Mouse (Mus musculus): ENCODE measurements around the gene Gata1. TPM values are rescaled to one million over a fixed set of nuclear protein-coding genes. Genes with fewer than 3 reads are reported as not detected.
A peak's percentile ranks its signal among the peaks of the same experiment; 100 is the strongest.
"Not testable (repeated sequence)": the region's sequence is repeated elsewhere in the genome, so short reads cannot be mapped to it uniquely, and the experiment has no call there.

The Gata1 gene
- total and polyA plus RNA-seq, 3 experiments: 0.21 to 0.43 (median 0.23) TPM

DNA sequence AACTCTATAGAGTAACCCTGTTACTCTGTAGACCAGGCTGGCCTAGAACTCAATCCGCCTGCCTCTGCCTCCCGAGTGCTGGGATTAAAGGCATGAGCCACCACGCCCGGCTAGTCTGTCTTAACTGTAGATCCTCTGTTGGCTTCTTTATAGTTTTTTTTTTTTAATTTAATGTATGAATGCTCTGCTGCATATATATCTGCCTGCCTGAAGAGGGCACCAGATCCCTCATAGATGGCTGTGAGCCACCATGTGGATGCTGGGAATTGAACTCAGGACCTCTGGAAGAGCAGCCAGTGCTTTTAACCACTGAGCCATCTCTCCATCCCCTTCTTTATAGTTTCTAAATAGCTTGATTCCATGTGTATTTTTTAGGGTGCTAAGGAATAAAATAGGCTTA is 31.5 kb upstream of the Gata1 start:
- H3K27ac ChIP-seq (ENCODE audit: insufficient read depth, low read depth); H3K4me1 ChIP-seq (ENCODE audit: control insufficient read depth in 1 of 2, insufficient read depth in 2 of 2); H3K79me2 ChIP-seq (replicated peaks; ENCODE audit: control insufficient read depth, extremely low read depth, insufficient read depth, poor library complexity, severe bottlenecking); H3K9ac ChIP-seq (ENCODE audit: insufficient read depth, low read depth); H3K36me3 ChIP-seq (replicated peaks in 1 of 2; ENCODE audit: control insufficient read depth in 1 of 2, insufficient read depth in 1 of 2, low read length in 1 of 2); in situ Hi-C loops (cut with MboI; ENCODE audit: low pct_ligation_motif_present, low pct_unique_long_range_greater_than_20kb, low sequenced_read_pairs); H3K27me3 ChIP-seq (replicated peaks); dilution Hi-C loops (cut with MboI; ENCODE audit: extremely low pct_ligation_motif_present, extremely low pct_unique_long_range_greater_than_20kb, low sequenced_read_pairs); H3K9me3 ChIP-seq (replicated peaks; ENCODE audit: low read length); H3K4me2 ChIP-seq (ENCODE audit: insufficient read depth, low read depth, poor library complexity, severe bottlenecking); H3K4me3 ChIP-seq (replicated peaks in 1 of 3; ENCODE audit: low read depth in 2 of 3, low read length in 2 of 3, poor library complexity in 1 of 3); DNase-seq (ENCODE audit: extremely low read depth): not testable (repeated sequence)
- TF ChIP-seq CTCF (conservative IDR thresholded peaks at IDR 0.05 in 1 of 2, IDR thresholded peaks at IDR 0.05 in 1 of 2; ENCODE audit: low read depth in 2 of 2, low read length in 2 of 2): peak in 1 of 2 experiments; percentile 24; a peak in 1 of 4 replicates
- TF ChIP-seq ZNF384 (IDR thresholded peaks at IDR 0.05; ENCODE audit: low read depth, low read length): 0 out of 2 replicates have a peak, but pooled peaks have one; percentile 11

DNA sequence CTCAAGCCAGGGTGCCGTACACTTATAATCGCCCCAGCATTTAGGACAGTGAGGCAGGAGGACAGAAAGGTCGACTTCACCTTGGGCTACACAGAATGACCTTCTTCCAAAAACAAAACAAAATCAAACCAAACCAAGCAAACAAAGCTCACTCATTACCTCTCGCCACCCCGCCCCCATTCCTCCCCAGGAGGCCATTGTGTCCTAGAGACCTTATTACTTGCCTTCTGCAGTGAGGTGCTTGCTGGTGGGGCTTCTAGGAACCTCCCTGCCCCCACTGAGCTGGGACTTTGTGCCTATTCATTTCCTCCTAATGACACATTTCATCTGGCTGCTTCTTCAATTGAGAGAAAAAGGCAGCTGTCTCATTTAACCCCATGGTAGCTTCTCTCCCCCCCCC is 30.7 kb upstream of the Gata1 start:
- Histone ChIP-seq H3K27me3 (replicated peaks) (no peaks in the 10 kb centered on the region), H3K36me3 (replicated peaks in 1 of 2; ENCODE audit: control insufficient read depth in 1 of 2, insufficient read depth in 1 of 2, low read length in 1 of 2) (no peaks in the 10 kb centered on the region), H3K4me3 (replicated peaks in 1 of 3; ENCODE audit: low read depth in 2 of 3, low read length in 2 of 3, poor library complexity in 1 of 3) (no peak overlapping the region), H3K9ac (ENCODE audit: insufficient read depth, low read depth) (no peak overlapping the region), H3K79me2 (replicated peaks; ENCODE audit: control insufficient read depth, extremely low read depth, insufficient read depth, poor library complexity, severe bottlenecking) (no peaks in the 10 kb centered on the region), H3K4me1 (ENCODE audit: control insufficient read depth in 1 of 2, insufficient read depth in 2 of 2) (peaks cover 0 to 2% of the 10 kb centered on the region in 2 experiments; a peak in 1 of 4 replicates), H3K4me2 (ENCODE audit: insufficient read depth, low read depth, poor library complexity, severe bottlenecking) (no peak overlapping the region), H3K9me3 (replicated peaks; ENCODE audit: low read length) (no peaks in the 10 kb centered on the region), H3K27ac (ENCODE audit: insufficient read depth, low read depth) (no peak overlapping the region)
- dilution Hi-C loops (cut with MboI; ENCODE audit: extremely low pct_ligation_motif_present, extremely low pct_unique_long_range_greater_than_20kb, low sequenced_read_pairs) (no loop called here), in situ Hi-C loops (cut with MboI; ENCODE audit: low pct_ligation_motif_present, low pct_unique_long_range_greater_than_20kb, low sequenced_read_pairs) (no loop called here)
- DNase-seq (ENCODE audit: extremely low read depth): no peak
- TF ChIP-seq CHD2 (IDR thresholded peaks at IDR 0.05; ENCODE audit: low read length) (no peak), HCFC1 (IDR thresholded peaks at IDR 0.05; ENCODE audit: low read depth, low read length) (no peak), MYC (IDR thresholded peaks at IDR 0.05; ENCODE audit: low read depth, low read length) (no peak), ELF1 (IDR thresholded peaks at IDR 0.05; ENCODE audit: low read depth, low read length) (no peak), MEF2A (IDR thresholded peaks at IDR 0.05; ENCODE audit: borderline replicate concordance, low read depth, low read length) (no peak), ZMIZ1 (IDR thresholded peaks at IDR 0.05; ENCODE audit: low read depth, low read length) (no peak), IRF4 (IDR thresholded peaks at IDR 0.05; ENCODE audit: low read depth, low read length) (no peak), JUN (IDR thresholded peaks at IDR 0.05; ENCODE audit: insufficient read depth, low read depth, low read length) (no peak), CTCF (conservative IDR thresholded peaks at IDR 0.05 in 1 of 2, IDR thresholded peaks at IDR 0.05 in 1 of 2; ENCODE audit: low read depth in 2 of 2, low read length in 2 of 2) (no peak), POLR2A (IDR thresholded peaks at IDR 0.05; ENCODE audit: low read depth, low read length) (no peak), USF2 (conservative IDR thresholded peaks at IDR 0.05; ENCODE audit: low read depth, low read length) (no peak), JUND (conservative IDR thresholded peaks at IDR 0.05; ENCODE audit: low read depth, low read length) (no peak), TCF12 (IDR thresholded peaks at IDR 0.05; ENCODE audit: low read depth, low read length) (no peak), GABPA (IDR thresholded peaks at IDR 0.05; ENCODE audit: insufficient replicate concordance, low read depth, low read length) (no peak)
